Mouse (Mus musculus): ENCODE data around the gene Gm21970.

The Gm21970 gene

DNA sequence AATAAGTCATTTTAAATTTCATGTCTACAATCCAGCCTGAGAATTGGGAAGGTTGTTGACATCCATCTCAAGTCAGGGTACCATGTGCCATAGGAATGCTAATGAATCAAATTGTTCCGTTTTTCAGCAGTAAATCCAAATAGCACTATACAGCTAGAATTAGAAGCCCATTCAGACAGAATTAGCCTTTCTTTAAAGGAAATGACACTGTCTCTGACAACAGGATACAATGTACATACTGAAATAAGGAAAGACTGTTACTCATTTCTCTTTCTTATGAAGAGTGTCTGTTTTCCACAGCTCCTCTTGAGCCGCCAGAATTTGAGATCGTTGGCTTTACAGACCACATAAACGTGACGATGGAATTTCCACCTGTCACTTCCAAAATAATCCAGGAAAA, at the start of gene Gm21970:
Gm21970 (plus strand) TSS at position 301 of the 400 bp plus-strand sequence.
- DNase-seq: no peak

DNA sequence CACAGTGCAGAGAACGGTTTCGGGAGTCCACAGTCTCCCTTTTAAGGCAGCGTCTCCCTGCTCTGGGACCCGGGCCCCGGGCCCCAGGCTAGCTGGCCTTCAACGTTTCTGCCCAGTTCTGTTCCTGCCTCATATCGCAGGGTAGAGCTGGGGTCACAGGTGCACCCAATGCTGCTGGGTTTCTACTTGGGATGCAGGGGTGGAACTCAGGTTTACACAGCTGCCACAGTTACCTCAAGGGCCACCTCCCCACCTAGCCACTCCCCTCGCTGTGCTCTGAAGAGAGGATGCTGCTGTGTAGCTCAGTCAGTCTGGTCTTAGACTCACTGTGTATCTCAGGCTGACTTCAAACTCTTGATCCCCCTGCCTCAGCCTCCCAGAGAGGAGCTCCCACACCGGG, 45.0 kb upstream of the Gm21970 start:
- DNase-seq: no peak

DNA sequence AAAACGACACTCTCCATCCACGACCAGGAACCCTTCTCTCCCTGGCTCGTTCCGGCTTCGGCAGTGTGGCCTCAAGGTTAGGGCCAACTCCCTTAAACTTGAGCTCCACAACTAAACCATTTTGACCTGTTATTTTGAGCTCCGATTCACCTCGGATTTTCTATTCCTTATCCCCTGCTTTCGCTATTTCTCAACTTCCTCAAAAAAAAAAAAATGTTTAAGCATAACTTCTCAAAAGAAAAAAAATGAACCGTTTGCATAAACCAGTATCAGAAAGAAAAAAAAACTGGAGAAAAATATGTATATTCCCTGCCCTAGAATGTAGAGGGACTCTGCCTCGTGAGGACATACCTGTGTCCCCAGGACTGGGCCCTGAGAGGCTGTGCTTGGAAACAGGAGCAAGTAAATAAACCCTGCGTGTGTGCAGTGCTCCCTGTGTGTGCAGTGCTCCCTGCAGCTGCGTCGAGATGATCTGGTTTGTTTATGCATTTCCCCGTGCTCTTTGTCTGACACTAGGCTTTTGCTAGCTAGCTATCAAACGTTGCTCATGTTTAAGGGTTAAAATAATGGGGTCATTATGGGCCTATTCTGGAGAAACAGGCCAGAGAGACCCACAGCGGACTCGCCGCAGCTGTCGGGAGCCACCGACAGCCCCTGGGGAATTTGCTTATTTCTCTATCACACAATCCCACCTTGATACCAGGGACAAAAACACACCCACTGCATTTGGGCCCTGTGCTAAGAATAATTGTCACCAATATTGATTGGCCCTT, 43.8 kb upstream of the Gm21970 start:
- no peak for DNase-seq

DNA sequence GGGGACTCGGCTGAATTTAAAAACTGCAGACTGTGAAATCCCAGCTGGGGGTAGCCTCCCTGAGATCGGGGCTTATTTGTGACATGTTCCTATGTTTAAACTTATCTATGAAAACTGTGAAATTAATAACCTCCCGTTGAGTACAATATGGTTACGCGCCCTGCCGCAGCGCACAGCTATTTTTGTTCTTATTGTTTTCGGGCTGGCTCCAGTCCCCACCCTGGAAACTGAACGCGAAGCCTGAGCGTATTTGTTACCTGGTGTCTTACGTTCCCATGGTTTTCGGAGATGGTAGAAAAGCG, 43.3 kb upstream of the Gm21970 start:
- DNase-seq: no peak

DNA sequence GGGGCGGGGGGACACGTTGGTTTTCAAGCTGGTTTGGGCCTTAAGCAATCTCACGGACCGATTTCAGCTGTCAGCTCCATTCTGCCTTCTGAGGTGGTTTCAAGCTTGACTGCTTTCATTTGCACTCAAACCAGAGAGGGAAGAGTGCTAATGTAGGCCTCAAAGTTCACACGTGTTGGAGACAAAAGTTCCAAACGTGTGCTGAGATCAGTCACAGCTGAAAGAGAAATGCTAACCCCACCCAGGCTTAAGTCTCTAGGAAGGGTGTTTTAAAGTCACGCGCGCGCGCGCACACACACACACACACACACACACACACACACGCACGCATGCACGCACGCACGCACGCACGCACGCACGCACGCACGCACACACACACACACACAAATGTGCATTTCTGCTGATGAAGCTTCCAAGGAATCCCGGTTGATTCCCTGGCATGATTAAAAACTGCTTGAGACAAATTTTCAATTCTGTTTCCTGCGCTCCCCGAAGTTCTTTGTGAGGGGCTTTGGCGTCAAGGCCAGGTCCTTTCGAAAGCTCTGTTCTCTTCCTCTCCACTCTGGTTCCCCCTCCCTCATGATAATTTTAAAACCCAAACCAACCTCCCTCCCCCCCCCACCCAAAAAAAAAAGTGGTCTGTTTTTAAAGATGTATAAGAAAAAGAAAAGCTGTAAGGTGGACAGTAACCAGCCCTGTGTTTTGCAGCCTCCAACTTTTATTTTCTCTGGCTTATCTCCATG, 42.8 kb upstream of the Gm21970 start:
- DNase-seq: no peak

DNA sequence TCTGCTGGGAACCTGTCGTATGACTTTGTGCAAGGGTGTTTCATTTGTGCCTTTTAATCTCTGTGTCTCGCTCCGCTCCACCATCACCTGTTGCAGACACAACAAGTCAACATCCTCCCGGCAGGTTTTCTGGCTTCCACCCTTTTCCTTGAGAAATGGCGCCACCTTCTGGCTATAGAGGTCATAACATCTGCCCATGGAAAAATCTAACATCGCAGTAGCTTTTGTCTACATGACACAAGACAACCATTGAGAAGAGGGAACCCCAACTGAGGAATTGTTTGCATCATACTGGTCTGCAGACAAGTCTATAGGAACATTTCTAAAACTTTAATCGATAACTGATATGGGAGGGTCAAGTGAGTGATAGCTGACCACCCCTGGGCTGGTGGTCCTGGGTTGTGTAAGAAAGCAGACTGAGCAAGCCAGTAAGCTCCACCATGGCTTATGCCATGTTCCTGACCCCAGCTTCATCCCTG, 39.4 kb upstream of the Gm21970 start:
- peak; percentile 77 for DNase-seq

DNA sequence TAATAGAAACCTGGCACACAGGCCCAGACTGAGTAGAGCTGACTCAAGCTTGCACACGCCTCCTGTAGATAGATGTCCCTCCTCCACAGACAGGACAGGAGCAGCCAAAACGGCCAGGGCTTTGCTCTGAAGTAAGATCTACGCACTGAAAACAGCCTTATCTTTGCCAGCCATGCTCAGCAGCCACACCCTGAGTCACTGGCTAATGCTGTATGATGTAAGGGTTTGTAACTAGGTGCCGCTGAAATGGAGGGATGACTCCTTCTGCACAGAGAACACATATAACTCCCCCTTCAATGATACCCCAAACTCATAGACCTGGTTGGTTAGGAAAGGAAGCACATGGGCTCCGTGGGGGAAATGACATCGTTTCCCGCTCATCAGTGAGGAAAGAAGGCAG, 38.8 kb upstream of the Gm21970 start:
- DNase-seq: no peak

DNA sequence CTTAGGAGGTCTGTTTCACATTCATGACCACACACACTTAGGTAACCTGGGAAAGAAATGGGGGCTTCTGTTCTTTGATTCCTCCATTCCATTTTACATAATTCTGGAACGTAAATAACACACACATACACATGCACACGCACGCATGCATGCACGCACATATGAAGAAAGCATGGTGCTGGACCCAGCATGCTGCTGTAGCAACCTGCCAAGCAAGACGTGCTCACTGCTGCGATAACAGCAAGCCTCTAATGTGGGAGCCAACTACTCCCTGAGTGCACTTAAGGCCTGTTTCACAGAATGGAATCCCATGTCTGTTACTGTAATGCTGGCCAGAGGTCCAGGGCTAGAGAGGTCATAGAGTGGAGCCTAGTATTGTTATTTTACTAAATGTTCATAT, 38.3 kb upstream of the Gm21970 start:
- DNase-seq: no peak

DNA sequence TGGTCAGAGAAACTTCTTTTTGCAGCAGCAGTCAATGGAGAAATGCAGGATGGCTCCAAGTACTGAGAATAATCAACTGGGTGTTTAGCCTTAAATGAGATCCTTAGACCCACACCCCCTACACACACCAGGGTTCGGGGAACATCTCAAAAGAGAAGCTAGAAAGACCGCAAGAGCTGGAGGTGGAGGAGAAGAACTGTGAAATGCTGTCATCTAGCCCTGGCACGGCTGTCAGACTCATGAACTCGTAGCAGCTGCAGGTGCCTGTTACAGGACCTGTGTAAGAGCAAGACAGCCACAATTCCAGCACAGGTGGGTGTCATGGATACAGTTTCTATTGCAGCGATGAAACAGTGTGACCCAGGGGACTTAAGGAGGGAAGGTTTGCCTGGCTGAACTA, 37.9 kb upstream of the Gm21970 start:
- no peak for DNase-seq

DNA sequence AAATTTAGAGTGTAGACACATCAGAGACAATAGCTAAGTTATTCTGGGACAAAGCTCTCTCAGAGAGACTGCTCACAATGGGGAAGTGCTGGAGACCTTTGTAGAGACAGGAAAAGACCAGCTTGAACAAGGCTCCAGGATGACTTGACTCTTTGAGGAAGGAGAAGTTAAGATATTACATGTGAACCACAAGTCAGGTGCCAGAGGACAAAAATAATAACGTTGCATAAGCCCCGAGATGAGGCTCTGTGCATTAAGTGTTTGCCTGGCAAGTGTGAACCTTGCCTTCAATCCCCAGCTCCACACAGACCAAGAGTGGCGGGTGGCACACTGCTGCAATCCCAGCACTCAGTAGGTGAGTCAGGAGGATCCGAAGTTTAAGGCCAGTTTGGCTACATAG, 36.9 kb upstream of the Gm21970 start:
- DNase-seq: no peak

DNA sequence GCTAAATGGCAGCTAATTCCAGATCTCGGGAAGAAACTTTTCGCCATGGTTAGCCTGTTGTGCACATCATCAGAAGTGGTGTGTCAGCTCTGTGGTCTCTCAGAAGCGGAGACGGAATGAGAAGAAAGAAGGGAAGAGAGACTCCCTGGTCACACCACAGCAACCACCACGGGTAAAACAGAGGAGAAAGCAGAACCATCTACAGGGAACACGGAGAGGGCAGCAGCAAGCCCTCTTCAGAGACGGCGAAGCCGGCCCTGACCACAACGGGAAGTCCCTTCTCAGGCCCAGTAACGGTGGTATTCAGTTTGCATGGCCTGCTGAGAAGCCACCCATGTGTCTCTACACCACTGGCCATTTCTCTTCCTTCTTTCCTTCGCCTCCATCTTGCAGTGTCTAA, 36.4 kb upstream of the Gm21970 start:
- DNase-seq: no peak

DNA sequence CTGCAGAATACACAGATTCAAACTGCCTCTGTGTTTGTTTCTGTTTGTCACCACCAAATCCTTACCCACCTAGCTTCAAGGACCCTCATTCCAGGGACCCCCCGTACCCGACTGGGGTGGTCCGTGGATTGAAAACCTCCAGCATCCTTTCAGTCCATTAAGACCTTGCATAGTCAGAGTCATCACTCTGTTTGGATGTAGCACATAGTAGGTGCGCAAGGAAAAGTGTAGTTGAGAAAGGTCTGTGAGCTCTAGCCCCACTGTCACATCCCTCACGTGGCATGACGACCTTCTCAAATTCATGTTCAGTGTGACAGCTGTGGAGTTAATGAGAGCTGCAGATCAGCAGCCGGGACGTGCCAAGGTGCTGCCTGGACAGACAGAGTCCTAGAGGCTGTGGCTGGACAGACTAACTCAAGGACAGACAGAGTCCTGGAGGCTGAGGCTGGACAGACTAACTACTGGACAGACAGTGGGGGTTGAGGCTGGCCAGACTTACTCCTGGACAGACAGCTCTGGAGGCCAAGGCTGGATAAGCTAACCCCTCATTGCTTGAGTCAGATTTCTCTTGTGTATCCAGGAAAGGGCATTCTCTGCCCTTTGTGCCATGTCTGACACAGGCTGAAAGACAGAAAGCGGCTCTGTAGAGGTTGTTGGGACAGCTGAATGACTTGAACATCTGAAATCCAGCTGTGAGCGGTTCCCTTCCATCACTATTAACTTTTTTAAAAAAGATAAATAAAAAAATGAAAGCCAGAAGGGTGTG, 34.6 kb upstream of the Gm21970 start:
- DNase-seq: no peak

DNA sequence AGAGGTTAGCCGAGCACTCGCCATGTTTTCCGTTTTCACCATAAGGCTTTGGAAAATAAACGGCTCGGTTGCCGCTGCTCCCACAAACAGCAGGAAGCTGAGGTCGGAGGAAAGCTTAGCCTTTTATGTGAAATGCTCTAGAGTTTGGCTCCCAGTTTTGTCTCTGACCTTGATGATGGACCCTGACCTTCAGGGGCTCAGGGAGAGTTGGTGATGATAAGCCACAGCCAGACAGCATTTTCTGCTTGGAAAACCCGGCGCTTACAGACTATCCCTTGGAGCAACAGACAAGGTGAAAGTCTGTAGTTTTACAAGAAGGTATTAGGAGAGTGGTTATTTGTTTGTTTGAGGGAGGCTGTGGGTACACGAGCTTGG, 34.0 kb upstream of the Gm21970 start:
- no peak for DNase-seq

DNA sequence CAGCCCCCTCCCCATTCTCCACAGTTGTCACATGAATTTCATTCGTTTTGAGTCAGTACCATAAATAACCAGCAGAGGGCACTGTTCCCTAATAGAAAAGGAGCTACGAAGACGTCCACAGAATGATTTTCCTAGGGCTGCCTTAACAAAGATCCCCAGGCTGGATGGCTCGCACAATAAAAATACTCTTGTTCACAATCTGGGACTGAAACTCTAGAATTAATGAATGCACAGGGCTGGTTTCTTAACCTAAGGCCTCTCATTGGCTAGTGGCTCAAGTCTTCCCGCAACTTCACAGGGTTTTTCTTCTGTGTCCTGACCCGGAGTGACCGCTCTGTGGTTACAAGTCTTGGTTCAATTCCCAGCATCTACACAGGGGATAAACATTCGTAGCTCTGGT, 33.0 kb upstream of the Gm21970 start:
- DNase-seq: peak; percentile 35

DNA sequence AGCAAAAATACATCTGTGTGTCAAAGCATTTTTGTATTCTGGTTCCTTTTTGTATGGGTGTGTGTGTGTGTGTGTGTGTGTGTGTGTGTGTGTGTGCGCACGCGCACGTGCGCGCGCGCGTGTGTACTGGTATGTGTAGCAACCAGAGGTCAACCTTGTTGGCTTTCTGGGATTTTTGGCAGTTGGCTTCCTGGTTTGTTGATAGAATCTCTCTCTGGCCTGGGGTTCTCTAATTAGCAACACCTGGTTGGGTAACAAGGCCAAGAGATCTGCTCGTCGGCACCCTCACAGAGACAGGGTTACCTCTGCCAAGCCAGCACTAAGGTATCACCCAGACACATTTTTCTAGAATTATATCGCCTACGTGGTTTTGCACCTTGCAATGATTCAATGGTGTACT, 32.0 kb upstream of the Gm21970 start:
- DNase-seq: no peak

DNA sequence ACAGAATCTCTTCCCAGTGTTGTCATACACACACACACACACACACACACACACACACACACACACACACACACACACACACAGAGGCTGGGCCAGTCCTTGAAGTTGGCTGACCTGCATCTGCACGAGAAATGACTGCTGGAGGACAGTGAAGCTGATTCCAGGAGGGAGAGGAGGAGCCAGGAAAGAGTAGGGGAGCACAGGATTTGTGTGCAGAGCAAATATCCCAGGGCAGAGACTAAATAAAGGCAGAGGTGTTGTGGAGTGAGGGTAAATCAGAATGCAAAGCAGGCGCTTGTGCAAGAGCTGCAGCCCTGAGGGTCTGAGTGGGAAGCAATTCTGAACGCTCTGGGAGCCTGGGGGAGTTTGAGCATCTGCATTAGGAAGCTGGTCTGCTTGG, 31.4 kb upstream of the Gm21970 start:
- DNase-seq: no peak

DNA sequence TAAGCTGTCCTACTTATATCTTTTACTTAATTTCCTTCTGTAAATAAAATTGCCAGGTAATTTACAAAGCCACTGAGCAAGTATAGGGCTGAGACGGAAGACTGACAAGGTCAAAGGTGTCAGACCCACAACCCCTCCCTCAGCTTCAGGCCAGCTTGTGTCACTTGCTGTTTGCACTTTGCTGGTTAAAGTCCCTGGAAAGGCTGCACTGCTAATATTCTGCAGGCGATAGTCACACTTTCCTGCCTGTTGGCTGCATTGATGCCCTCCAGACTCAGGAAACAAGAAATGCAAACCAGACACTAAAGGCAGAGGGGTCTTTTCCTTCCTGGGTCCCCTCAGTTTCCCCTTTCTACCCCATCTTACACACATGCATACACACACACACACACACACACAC, 29.5 kb upstream of the Gm21970 start:
- DNase-seq: no peak

DNA sequence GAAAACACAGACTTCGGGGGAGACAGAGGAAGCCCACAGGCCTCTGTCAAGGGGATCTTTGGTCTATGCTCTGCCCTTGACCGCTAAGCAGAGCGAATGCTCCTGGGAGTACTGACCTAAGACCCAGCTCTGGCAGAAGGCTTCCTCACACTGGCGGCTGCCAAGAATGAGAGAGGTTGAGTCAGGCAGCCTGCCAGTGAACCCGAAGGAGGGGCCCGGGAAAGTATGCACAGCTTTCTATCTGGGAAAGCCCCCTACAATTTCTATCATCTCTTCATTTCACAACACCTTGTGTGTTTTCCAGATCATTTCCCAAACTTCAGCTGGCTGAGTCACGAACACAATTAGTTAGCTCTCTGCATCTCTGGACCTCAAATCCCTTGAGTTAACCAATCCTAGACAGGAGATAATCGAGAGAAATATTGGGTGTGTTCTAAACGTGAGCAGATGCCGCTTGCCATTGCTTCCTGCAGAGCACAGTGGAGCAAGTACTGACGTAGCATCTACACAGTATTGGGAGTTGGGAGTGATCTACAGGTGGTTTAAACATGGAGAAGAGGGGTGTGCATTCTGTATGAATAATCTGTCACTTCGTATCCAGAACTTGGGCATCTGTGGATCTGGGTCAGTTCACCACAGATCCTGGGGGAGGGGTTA, 28.8 kb upstream of the Gm21970 start:
- no peak for DNase-seq

DNA sequence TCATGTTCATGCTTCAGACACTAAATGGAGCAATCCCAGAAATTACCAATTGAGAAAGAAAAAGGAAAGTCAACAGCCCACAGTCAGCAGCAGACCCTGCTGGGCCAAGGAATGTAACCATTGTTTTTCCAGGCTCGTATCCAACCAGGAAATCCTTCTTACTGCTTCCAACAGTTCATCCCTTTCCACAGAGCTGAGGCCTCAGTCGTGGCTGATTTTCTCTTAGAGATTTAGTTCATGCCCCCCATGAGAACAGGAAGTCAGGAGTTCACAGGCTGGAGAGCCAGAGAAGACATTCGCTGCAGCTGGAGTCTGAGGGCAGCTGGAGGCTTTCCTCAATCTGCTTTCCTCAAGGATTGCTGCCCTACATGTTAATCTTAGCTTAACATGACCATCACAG, 28.0 kb upstream of the Gm21970 start:
- DNase-seq: no peak

DNA sequence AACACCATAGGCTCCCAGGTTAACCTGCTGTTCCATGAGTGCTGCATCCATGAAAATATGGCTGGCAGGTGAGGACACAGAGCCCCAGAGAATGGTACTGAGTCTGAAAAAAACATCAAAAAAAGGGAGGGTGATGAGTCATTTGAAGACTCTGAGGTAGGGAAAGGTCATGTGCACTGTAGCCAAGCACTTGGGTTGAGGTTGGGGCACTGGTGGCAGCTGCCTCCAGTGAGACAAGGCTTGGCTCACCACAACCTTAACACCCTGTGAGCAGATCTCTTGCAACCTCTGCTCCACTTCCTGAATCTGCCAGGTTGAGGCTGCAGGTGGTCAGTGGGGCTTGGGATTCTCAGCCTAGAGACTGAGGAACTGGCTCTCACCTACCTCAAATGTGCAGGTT, 25.0 kb upstream of the Gm21970 start:
- no peak for DNase-seq

DNA sequence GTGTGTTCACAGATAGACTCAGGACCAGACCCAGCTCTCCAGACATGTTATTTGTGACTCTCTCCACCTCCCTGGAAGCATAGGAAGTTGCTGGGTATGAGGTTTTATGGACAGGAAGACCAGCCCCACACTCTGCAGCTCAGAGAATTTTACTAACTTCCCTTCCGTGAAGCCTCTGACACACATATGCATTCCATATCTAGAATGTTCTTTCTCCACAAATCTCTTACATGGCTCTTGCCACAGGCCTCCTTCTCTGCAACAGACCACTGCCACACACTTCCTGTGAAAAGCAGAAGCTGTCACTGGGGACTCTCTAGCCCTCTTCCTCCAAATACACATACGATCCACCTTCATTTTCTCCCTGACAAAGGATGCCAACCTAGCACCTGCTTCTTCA, 24.5 kb upstream of the Gm21970 start:
- no peak for DNase-seq

DNA sequence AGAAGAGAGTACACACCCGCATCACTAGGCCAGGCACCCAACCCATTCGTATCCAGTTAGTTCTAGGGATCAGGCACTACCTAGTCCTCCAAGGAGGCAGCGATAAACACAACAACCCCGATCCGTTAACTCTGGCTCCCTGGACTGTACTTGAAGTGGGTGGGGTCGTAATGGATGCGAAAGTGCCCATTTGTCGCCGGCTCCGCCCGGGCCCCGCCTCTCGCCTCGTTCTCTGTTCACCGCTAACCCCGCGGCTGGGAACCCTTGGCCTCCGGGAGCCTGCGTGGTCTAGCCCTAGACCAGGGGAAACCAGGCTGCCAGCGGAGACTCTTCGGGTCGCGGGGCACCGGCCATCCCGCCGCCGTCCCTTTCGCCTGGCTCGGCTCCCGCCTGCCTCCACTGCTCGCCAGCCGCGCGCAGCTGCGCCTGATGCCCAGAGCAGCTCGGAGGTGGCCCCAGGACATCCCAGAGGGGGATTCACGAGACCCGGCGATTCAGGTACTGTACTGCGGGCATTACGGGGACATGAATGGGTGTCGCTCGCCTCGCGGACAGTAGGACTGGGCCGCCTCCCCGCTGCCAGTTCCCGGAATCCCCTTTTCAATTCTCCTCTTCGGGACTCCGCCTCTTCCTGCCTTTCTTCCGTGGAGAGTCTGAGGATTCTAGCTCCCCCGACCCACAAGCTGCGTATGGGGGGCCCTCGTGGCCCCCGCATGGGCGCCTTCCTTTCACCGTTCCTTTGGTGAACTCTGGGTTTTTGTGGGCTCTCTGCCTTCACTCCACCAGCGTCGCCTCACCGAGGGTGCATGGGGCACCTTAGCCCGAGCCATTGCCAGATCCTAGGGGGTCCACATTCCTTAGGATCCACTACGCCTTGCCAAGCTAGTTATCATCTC, 18.7 kb upstream of the Gm21970 start, which contains the start of gene Ifnar2:
Ifnar2 (plus strand) TSS at position 207 of the 896 bp plus-strand sequence.
- DNase-seq: peak; percentile 65
